Mouse (Mus musculus) thymus, postnatal 25 days (tissue): ENCODE data around the gene Gm9045.
"Not testable (repeated sequence)": the region's sequence is repeated elsewhere in the genome, so short reads cannot be mapped to it uniquely, and the experiment has no call there.

Source experiments
- DNase-seq: peaks from one replicate; pipeline ENCODE4 v3.0.0; 2022

Gene Gm9045

GRCm38 (mm10) chr10:118337731-118338130, at the start of gene Gm9045:
Gene Gm9045, minus strand, starts transcription at chr10:118337831.
- not testable (repeated sequence) for DNase-seq

GRCm38 (mm10) chr10:118370443-118370842, 32.8 kb upstream of the Gm9045 start:
- peak; percentile 82 for DNase-seq

GRCm38 (mm10) chr10:118369518-118369917, 31.9 kb upstream of the Gm9045 start:
- DNase-seq, result no peak

GRCm38 (mm10) chr10:118354005-118354404, 16.4 kb upstream of the Gm9045 start, which contains the start of gene Gm9049:
Gene Gm9049, minus strand, starts transcription at chr10:118354105.
- not testable (repeated sequence) for DNase-seq

GRCm38 (mm10) chr10:118348579-118348978, 10.9 kb upstream of the Gm9045 start, which contains the start of gene Gm9048:
Gene Gm9048, minus strand, starts transcription at chr10:118348679.
- DNase-seq, result not testable (repeated sequence)

GRCm38 (mm10) chr10:118343155-118343554, 5.5 kb upstream of the Gm9045 start, which contains the start of gene Gm9046:
Gene Gm9046, minus strand, starts transcription at chr10:118343255.
- not testable (repeated sequence) for DNase-seq

GRCm38 (mm10) chr10:118332308-118332707, 5.3 kb downstream of the Gm9045 start, which contains the start of gene Gm9044:
Gene Gm9044, minus strand, starts transcription at chr10:118332408.
- DNase-seq, result not testable (repeated sequence)

GRCm38 (mm10) chr10:118326869-118327268, 10.8 kb downstream of the Gm9045 start, which contains the start of gene Gm9040:
Gene Gm9040, minus strand, starts transcription at chr10:118326969.
- DNase-seq, result not testable (repeated sequence)

GRCm38 (mm10) chr10:118319024-118319423, 18.6 kb downstream of the Gm9045 start:
- no peak for DNase-seq

- DNase-seq, result not testable (repeated sequence)
Observed at GRCm38 (mm10) chr10:118302133-118302532, 35.5 kb downstream of the Gm9045 start.

GRCm38 (mm10) chr10:118294938-118295337, 42.7 kb downstream of the Gm9045 start, which contains the start of gene Iltifb:
Gene Iltifb, minus strand, starts transcription at chr10:118295038.
- DNase-seq, result no peak
